Mouse (Mus musculus) embryo, embryonic 9.5 days (tissue): ENCODE measurements around the gene Pld4.

Experiments
- DNase-seq: peaks from one replicate; pipeline ENCODE4 v3.0.0-alpha.2; 2017; ENCODE audit errors: extremely low spot score

The Pld4 gene

DNA sequence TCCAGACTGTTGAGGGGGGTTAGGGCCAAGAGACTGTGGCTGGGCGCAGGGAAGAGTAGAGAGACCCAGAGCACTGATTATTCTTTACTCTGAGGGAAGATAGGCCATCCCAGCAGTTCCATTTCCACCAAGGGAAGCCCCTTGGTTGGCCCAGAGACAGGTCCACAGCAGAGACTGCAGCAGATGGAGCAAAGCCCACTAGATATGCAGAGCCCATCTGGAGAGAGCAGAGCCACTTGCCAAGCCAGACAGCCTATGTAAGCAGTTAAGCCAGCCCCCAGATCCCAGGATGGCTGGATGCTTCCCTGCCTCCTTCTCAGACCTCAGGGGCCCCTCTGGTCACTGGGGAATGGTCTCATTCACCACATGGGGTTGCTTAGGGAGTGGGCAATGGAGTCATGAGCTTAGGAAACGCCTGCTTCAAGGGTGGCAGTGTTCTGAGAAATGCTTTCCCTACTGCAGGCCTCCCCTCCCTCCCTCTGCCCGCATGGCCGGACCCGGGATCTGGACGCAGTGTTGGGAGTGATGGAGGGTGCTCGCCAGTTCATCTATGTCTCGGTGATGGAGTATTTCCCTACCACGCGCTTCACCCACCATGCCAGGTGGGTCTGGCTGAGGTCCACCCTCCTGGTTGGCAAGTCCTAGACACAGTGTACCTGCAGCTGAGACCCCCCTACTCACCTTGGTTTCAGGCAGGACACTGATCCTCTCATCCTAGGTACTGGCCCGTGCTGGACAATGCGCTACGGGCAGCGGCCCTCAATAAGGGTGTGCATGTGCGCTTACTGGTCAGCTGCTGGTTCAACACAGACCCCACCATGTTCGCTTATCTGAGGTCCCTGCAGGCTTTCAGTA is 6.8 kb downstream of the Pld4 start:
- no peak for DNase-seq

DNA sequence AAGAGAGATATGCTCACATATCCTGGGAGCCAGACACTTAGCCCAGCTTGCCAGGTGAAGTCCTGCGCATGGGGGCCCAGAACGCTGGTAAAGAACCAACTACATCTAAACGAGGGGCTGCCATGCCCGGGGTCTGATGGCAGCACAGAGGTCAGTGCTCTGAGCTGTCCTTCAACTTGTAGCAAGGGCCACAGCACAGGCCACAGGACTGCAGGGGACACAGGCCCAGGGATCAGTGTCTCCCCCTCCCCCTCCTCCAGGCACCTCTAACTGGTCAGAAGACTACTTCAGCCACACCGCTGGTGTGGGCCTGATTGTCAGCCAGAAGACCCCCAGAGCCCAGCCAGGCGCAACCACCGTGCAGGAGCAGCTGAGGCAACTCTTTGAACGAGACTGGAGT is 7.7 kb downstream of the Pld4 start:
- no peak for DNase-seq

DNA sequence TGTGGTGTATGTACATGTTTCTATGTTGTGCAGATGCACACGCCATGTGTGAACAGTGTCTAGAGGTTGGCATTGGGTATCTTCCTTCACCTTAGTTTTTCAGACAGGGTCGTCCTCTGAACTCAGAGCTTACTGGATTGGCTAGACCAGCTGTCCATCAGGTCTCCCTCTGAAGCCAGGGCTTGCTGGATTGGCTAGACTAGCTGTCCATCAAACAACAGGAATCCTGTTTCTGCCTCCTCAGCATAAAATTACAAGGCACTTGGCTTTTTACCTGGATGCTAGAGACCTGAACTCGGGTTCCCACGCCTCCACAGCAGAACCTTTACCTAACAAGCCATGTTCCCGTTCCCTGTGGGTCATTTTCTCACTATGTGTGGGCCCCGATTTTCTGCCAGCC is 8.6 kb downstream of the Pld4 start:
- no peak for DNase-seq

DNA sequence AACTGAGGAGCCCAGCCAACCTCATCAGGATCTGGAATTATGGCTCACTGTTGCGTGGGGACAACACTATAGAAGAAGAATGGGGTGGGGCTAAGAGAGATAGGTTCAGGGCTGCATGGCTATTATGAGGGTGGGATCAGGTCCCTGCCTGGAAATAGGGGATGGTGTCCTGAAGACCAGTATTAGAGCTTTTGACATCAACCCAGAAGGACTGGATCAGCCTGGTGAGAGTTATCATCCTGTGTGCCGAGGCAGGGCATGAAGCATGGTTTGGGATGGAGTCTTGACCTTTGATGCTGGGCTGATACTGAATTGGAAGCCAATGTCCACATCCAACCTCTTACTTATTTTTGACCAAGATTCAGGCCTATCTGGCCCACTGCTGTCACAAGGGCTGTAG is 9.3 kb downstream of the Pld4 start:
- DNase-seq = no peak

DNA sequence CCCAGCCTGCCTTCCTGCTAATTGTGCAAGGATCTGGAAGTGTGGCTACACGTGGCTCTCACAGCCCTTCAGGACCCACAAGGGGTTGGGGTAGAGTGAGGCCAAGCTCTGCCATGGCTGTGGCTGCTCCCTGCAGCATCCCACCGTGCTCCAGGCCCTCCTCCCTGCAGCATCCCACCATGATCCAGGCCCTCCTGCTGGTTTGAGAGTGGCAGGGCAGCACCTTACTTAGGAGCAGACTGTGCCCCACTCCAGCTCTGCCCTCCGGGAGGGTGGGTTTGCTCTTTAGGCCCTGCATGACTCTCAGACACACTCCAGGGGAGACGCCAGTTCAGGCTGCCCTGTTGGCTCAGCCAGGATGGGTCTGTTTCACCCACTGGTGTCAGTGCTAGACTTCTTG is 9.9 kb downstream of the Pld4 start:
- no peak for DNase-seq

GRCm38 (mm10) chr12:112772306-112772705 is 11.9 kb downstream of the Pld4 start:
- no peak for DNase-seq

GRCm38 (mm10) chr12:112773366-112773765 is 12.9 kb downstream of the Pld4 start:
- DNase-seq = no peak

DNA sequence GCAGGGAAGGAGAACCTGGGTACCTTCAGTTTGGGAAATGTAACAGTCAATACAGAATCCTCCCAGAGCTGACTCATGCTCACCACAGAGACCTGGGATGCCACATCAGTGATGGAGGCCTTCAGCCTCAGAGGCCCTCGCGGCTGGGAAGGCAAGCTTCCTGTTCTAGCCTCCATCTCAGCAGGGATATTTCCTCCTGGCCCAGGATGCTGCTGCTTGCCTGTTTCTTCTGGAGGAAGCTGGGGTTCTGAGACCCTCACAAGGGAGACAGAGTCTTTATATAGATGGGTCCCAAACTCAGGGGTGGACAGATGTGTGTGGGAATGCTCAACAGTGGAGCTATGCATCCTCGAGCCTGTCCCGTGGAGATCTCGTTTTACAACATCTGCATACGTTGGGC is 13.6 kb downstream of the Pld4 start:
- no peak for DNase-seq

DNA sequence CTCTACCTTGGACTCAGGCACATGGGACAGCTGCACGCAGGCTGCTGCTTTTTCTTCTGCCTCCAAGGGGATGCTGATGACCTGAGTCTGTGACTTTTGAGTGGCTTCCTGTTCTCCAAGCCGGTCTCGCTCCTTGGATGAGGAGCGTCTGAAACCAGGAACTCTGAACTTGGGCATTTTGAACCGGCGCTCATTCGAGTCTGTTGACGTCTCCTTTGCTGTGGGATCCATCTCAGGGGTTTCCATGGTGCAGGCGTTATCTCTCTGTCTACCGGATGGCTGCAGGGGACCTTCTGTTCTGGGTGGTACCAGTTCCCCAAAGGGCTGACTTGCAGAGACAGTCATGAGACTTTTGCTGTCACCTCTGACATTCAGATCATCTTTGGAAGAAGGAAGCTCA is 14.0 kb downstream of the Pld4 start:
- DNase-seq = no peak

GRCm38 (mm10) chr12:112791026-112791425 is 30.6 kb downstream of the Pld4 start:
- DNase-seq = no peak

- DNase-seq = no peak
Observed at GRCm38 (mm10) chr12:112793601-112794355, 33.3 kb downstream of the Pld4 start.

- no peak for DNase-seq
Observed at GRCm38 (mm10) chr12:112794356-112794816, 33.9 kb downstream of the Pld4 start.

DNA sequence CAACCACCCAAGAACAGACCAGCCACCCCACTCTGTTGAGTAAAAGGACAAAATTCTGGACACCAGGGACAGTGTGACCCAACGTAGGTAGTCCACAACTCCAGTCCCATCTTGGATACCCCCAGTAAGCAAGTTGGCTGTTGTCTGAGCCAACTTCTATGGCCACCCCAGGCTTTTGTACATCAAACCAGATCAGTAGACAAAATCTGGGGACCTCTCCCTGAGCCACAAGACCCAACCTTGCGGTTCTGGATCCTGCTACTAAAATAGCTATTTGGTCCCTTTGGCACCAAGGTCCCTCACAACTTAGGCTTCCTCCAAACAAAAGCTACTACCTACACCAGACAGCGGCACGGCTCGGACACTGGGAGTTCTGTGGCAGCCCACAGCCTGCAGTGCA is 34.5 kb downstream of the Pld4 start:
- DNase-seq = no peak

DNA sequence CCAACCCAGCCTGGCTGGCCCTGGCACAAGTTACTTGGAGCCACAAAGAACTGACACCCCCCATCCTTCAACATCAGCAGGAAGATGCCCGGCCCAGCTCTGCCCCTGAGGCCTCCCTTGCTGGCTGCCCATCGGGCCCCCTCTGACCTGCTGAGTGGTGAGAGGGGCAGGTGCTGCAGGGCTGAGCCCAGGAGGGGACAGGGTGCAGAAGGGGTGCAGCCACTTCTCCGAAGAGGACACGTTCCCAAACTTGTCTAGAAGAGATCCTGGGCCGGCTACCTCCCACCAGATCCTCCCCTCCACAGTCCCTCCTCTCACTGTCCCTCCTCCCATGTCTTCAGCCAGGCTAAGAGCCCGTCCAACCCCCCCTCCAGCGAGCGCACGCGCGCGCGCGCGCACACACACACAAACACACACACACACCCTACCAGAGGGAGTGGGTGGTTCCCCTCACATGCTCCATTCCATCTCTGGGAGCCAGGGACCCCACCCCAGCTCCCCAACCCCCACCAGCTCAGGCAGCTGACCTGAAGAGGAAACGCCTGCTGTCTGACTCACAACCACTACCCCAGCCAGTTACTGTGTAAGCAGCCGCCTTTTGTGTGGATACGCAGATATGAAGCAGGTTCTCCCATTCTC is 35.1 kb downstream of the Pld4 start:
- no peak for DNase-seq

GRCm38 (mm10) chr12:112796551-112797510 is 36.4 kb downstream of the Pld4 start:
- DNase-seq = no peak

DNA sequence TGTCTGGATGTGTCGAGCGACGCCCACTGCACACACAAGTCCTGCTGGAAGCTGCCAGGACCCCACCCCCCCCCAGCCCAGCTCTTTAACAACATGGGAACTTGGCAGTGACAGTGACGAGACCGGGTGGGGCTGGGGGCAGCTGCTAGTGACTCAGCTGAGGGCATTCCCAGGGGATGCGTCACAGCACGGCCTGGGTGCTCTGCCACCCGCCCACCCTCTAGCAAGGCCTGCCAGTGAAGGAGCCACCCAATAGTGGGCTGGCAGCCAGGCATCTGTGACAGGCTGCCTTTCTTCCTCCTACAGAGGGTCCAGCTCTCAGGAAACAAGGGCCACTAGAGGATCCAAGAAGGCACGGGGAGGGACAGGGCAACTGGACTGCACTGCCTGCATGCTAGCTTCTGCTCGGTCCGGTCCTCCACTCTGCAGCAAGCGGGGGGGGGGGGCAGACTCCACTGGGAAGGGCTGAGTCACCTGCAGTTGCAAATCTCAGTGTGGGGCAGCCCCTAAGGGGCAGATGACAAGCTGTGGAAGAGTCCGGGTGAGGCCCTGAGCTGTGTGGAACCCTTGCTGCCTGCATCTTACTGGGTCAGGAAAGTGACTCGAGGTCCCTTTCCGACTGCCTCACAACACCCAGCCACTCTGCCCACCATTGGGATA is 37.3 kb downstream of the Pld4 start:
- DNase-seq = no peak

- no peak for DNase-seq
Observed at GRCm38 (mm10) chr12:112798332-112798681, 37.9 kb downstream of the Pld4 start.

- DNase-seq = no peak
Observed at GRCm38 (mm10) chr12:112798716-112799115, 38.3 kb downstream of the Pld4 start.

DNA sequence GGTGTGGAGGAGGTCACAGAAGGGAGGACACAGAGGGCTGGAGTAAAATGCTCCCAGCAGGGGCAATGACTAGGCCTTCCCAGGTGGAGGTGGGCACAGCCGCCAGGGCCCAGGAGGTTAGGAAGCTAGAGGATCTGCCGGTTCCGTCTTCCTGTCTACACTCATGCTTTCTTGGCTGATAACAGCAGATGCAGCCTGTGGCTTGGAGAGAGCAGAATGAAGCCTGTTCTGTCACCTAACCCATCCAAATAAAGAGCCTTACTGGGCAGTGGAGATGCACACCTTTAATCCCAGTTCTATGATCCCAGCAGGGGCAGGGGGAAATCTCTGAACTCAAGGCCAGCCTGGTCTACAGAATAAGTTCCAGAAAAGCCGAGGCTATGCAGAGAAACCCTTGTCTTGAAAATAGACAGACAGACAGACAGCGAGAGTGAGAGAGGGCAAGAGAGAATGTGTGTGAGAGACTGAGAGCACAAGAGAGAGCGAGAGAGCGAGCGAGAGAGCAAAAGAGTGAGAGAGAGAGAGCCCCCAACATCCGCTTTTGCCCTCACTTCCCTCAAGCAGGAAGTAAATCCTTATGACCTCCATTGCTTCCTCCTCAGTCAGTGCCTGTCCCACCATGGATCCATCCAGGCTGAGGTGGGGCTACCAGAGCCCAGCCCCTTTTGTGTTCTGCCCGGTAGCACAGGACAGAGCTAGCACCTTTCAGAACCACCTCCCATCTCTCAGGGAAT is 38.9 kb downstream of the Pld4 start:
- no peak for DNase-seq

DNA sequence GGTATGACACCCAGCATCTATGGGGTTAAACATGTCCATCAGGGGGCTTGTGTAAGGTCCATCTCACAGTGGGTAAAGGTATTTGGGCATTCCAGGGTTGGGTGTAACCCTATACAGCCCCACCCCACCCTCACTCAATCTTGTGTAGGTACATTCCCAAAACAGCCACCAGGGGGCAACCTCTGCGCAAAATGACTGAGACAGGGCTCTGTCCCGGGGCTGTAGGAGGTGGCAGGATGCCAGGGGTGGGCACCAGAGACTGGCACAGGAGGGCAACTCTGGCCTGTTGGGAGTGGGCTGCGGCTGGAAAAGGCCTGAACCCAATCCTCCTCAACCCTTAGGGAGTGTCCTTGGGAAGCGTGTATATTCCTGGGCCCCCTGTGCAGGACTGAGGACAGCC is 40.0 kb downstream of the Pld4 start:
- peak; percentile 74 for DNase-seq
